In the genomic region with DNA sequence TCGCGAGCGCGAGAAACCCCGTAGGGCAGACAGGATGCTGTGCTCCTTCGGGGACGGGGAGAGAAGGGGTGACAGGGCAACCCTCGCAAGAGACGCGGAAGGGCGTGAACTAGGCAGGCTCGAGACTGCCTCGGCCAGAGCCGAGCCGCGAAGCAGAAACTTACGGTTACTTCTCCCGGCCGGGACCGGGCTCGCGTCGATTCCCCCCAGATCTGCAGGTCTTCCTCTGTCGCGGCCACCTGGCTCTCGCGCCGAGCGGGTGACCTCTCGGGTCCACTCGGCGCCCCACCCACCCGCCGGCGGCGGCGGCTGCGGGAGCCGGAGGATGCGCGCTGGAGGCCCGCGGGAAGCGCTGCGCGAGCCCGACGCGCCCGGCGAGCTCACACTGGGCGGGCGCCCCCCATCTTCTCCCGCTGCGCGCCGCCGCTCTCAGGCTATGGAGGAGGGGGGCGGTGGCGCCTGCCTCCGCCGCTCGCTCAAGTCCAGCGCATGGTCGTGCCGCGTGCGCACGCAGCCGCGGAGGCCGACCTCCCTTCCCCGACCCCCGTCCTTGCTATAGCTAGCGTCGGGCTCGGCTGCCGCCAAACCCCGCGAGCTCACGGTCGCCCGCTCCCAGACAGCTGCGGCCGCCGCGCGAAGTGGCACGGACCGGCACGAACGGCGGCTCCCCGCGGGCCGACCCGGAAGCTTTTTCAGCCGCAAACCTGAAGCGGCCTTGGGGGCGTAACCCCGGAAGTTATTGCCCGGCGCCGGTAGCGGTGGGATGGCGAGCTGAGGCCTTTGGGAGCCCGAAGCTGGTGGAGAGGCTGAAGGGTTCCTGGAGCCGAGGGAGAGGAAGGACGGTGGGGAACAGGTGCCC, we compare ENCODE assay signal across 8 mouse cellular contexts. TPM values are rescaled to one million over a fixed set of nuclear protein-coding genes. Genes with fewer than 3 reads are reported as not detected.
DNase-seq lines count a peak whose midpoint lies in the region; ATAC-seq and TF ChIP-seq lines count a peak whose summit lies in the region.

Gene Ankib1 (minus strand): TSS at position 493 of the 859 bp plus-strand sequence.
Gene Krit1 (plus strand): TSS at position 752 of the 859 bp plus-strand sequence.

- H3K27ac ChIP-seq in heart, embryonic 12.5 days (ENCODE audit: poor library complexity, severe bottlenecking) = peak within 1 kb of the TSS; percentile 93
- peak within 1 kb of the TSS; percentile 96 for H3K27ac ChIP-seq in liver, embryonic 12.5 days
- H3K27ac ChIP-seq in stomach, embryonic 15.5 days = peak within 1 kb of the TSS; percentile 92

- H3K4me1 ChIP-seq in erythroblast, embryonic 14.5 days (ENCODE audit: control insufficient read depth) = peaks cover 52% of the 10 kb centered on the region
- peaks cover 5% of the 10 kb centered on the region; the same call in 1 of the 2 replicates for H3K4me1 ChIP-seq in heart, embryonic 12.5 days (replicated peaks)
- H3K4me1 ChIP-seq in liver, embryonic 12.5 days = peaks cover 39% of the 10 kb centered on the region
- peaks cover 6% of the 10 kb centered on the region for H3K4me1 ChIP-seq in stomach, embryonic 15.5 days

- H3K79me2 ChIP-seq in C2C12 (ENCODE audit: control insufficient read depth, insufficient read depth) = peaks cover 98% of the 10 kb centered on the region

- peaks cover 13% of the 10 kb centered on the region for H3K36me3 ChIP-seq in C2C12 (ENCODE audit: control insufficient read depth, insufficient read depth)
- peaks cover 10% of the 10 kb centered on the region for H3K36me3 ChIP-seq in erythroblast, embryonic 14.5 days (ENCODE audit: control insufficient read depth)
- H3K36me3 ChIP-seq in heart, embryonic 12.5 days = no peaks in the 10 kb centered on the region
- H3K36me3 ChIP-seq in liver, embryonic 12.5 days = peaks cover 5% of the 10 kb centered on the region; the same call in 1 of the 2 replicates
- no peaks in the 10 kb centered on the region for H3K36me3 ChIP-seq in stomach, embryonic 15.5 days

- under 1% methylated on average over 96 of the region's 109 CpGs for WGBS in heart, embryonic 12.5 days
- under 1% methylated on average over 73 of the region's 109 CpGs for WGBS in liver, embryonic 12.5 days (ENCODE audit: insufficient replicate concordance)
- under 1% methylated on average over 90 of the region's 109 CpGs for WGBS in stomach, embryonic 15.5 days

- H3K27me3 ChIP-seq in C2C12 (ENCODE audit: control insufficient read depth, insufficient read depth, insufficient read length) = no peaks in the 10 kb centered on the region
- H3K27me3 ChIP-seq in erythroblast, embryonic 14.5 days (ENCODE audit: control insufficient read depth) = no peaks in the 10 kb centered on the region
- H3K27me3 ChIP-seq in heart, embryonic 12.5 days (replicated peaks) = no peaks in the 10 kb centered on the region
- no peaks in the 10 kb centered on the region for H3K27me3 ChIP-seq in liver, embryonic 12.5 days (replicated peaks)
- no peaks in the 10 kb centered on the region for H3K27me3 ChIP-seq in stomach, embryonic 15.5 days (replicated peaks)

- TF ChIP-seq POLR2A in brain, embryonic 14.5 days (IDR thresholded peaks at IDR 0.05; ENCODE audit: borderline replicate concordance, extremely low read depth, insufficient read depth, insufficient read length, poor library complexity, severe bottlenecking) = peak; percentile 90

- peak within 1 kb of the TSS; percentile 91 for H3K9ac ChIP-seq in heart, embryonic 12.5 days
- peak within 1 kb of the TSS; percentile 90 for H3K9ac ChIP-seq in liver, embryonic 12.5 days
- peak within 1 kb of the TSS; percentile 80 for H3K9ac ChIP-seq in stomach, embryonic 15.5 days

- no peaks in the 10 kb centered on the region for H3K9me3 ChIP-seq in erythroblast, embryonic 14.5 days (ENCODE audit: control insufficient read depth, low read length)
- H3K9me3 ChIP-seq in heart, embryonic 12.5 days (replicated peaks) = no peaks in the 10 kb centered on the region
- no peaks in the 10 kb centered on the region for H3K9me3 ChIP-seq in liver, embryonic 12.5 days (replicated peaks)
- no peaks in the 10 kb centered on the region for H3K9me3 ChIP-seq in stomach, embryonic 15.5 days

- H3K4me2 ChIP-seq in heart, embryonic 12.5 days = peak within 1 kb of the TSS; percentile 94
- H3K4me2 ChIP-seq in liver, embryonic 12.5 days = peak within 1 kb of the TSS; percentile 84
- peak within 1 kb of the TSS; percentile 87 for H3K4me2 ChIP-seq in stomach, embryonic 15.5 days

- H3K4me3 ChIP-seq in C2C12 (ENCODE audit: insufficient read depth, poor library complexity, severe bottlenecking) = peak within 1 kb of the TSS; percentile 86
- peak within 1 kb of the TSS; percentile 100 for H3K4me3 ChIP-seq in erythroblast, embryonic 14.5 days (replicated peaks)
- peak within 1 kb of the TSS; percentile 96 for H3K4me3 ChIP-seq in heart, embryonic 12.5 days
- H3K4me3 ChIP-seq in liver, embryonic 12.5 days = peak within 1 kb of the TSS; percentile 89
- peak within 1 kb of the TSS; percentile 98 for H3K4me3 ChIP-seq in stomach, embryonic 15.5 days (replicated peaks)

- peak; percentile 8 for TF ChIP-seq CTCF in C2C12 (IDR thresholded peaks at IDR 0.05; ENCODE audit: control insufficient read depth, insufficient read depth, insufficient read length)
- TF ChIP-seq CTCF in brain, embryonic 14.5 days (IDR thresholded peaks at IDR 0.05; ENCODE audit: borderline replicate concordance, extremely low read depth, insufficient read depth, insufficient read length) = no peak

- H3K79me3 ChIP-seq in C2C12 (ENCODE audit: low read depth) = peaks cover 67% of the 10 kb centered on the region

- ATAC-seq in heart, embryonic 12.5 days (ENCODE audit: insufficient number of reproducible peaks, low FRiP score) = peak; percentile 93
- peak; percentile 86 for ATAC-seq in liver, embryonic 12.5 days
- peak; percentile 94 for ATAC-seq in stomach, embryonic 15.5 days (ENCODE audit: insufficient read depth, low FRiP score, low read depth)

- DNase-seq in brain, embryonic 14.5 days (ENCODE audit: low read depth) = peak; percentile 96
- peak; percentile 94 for DNase-seq in kidney, postnatal 10 days
- DNase-seq in natural killer cell, adult 2 months (ENCODE audit: low spot score in 2 of 2) = peak; percentile 76 to 85

- H3ac ChIP-seq in C2C12 (ENCODE audit: control insufficient read depth, insufficient read length, low read depth) = peak within 1 kb of the TSS; percentile 75

TF ChIP-seq in C2C12, 6 proteins besides CTCF, POLR2A, EP300 and RAD21:
- TF ChIP-seq CEBPB (IDR thresholded peaks at IDR 0.05; ENCODE audit: low read depth) = no peak

RNA-seq across cellular contexts. Expression of gene Ankib1, which starts in this region (rescaled TPM):
- 9.5 TPM for polyA plus RNA-seq in C2C12 (2012; fragmentation: generic; extraction: Trizol)
- polyA plus RNA-seq in brain, embryonic 14.5 days (2012; rRNA removed) = 19.3 and 27.8 TPM in 2 replicates
- polyA plus RNA-seq in erythroblast, embryonic 14.5 days (2012) = 0.21 and 0.35 TPM in 2 replicates
- polyA plus RNA-seq in heart, embryonic 12.5 days (2016; fragmentation: Nextera tagmentation; extraction: Ambion mirVana) = 11.0 and 12.5 TPM in 2 replicates
- 9.8 and 10.0 TPM in 2 replicates for polyA plus RNA-seq in liver, embryonic 12.5 days (2016; fragmentation: Nextera tagmentation; extraction: Ambion mirVana)
- polyA plus RNA-seq in stomach, embryonic 15.5 days (2015; fragmentation: Nextera tagmentation; extraction: Ambion mirVana) = 9.1 and 10.6 TPM in 2 replicates

RNA-seq across cellular contexts. Expression of gene Krit1, which starts in this region (rescaled TPM):
- polyA plus RNA-seq in C2C12 (2012; fragmentation: generic; extraction: Trizol) = 4.7 TPM
- 46.4 and 50.0 TPM in 2 replicates for polyA plus RNA-seq in brain, embryonic 14.5 days (2012; rRNA removed)
- 0.38 and 0.61 TPM in 2 replicates for polyA plus RNA-seq in erythroblast, embryonic 14.5 days (2012)
- 45.5 and 45.7 TPM in 2 replicates for polyA plus RNA-seq in heart, embryonic 12.5 days (2016; fragmentation: Nextera tagmentation; extraction: Ambion mirVana)
- polyA plus RNA-seq in liver, embryonic 12.5 days (2016; fragmentation: Nextera tagmentation; extraction: Ambion mirVana) = 31.8 and 33.3 TPM in 2 replicates
- polyA plus RNA-seq in stomach, embryonic 15.5 days (2015; fragmentation: Nextera tagmentation; extraction: Ambion mirVana) = 37.5 and 39.3 TPM in 2 replicates

Comparison
In these comparisons a context has a peak if more than half of its experiments do, and no peak if none do; other contexts are left out.
1. Peak in every context shown above with its lines: DNase-seq, ATAC-seq, H3K4me3 ChIP-seq and H3K27ac ChIP-seq.